Mouse (Mus musculus) MEL (cell line): ENCODE results near the gene Rnd2. TPM values are rescaled to one million over a fixed set of nuclear protein-coding genes. Genes with fewer than 3 reads are reported as not detected.
A peak's percentile ranks its signal among the peaks of the same experiment; 100 is the strongest.

Source experiments
- DNase-seq: peaks from one replicate; pipeline ENCODE4 v3.0.0; 2011; ENCODE audit warnings: low read depth, low spot score
- H3K27ac ChIP-seq: 2 replicates; pipeline ENCODE4 v1.5.1; 2012; ENCODE audit warnings: low read depth, mild to moderate bottlenecking, control low read depth, low read length, moderate library complexity; ENCODE audit not compliant: control insufficient read depth
- H3K27me3 ChIP-seq, 2 experiments: fragments of 150-350 bp in 1 of 2; sonication (generic) in 1 of 2; 2 replicates each; pipeline ENCODE4 v1.6.1; 2012; ENCODE audit warnings: low read length in 2 of 2, mild to moderate bottlenecking in 2 of 2, improper control_type of control experiment in 1 of 2, moderate library complexity in 1 of 2; ENCODE audit not compliant: insufficient read depth in 2 of 2, control insufficient read depth in 1 of 2
- H3K36me3 ChIP-seq, 2 experiments: 2 replicates each; pipeline ENCODE4 v1.6.1; 2012 to 2014; ENCODE audit warnings: low read length in 2 of 2, improper control_type of control experiment in 1 of 2, inconsistent platforms in 1 of 2, mild to moderate bottlenecking in 1 of 2; ENCODE audit not compliant: insufficient read depth in 2 of 2, control insufficient read depth in 1 of 2
- H3K4me1 ChIP-seq, 2 experiments: fragments of 150-350 bp in 1 of 2; sonication (generic) in 1 of 2; 2 replicates each; pipeline ENCODE4 v1.6.1; 2012; ENCODE audit warnings: low read length in 2 of 2, improper control_type of control experiment in 1 of 2, mild to moderate bottlenecking in 1 of 2; ENCODE audit not compliant: insufficient read depth in 2 of 2, control insufficient read depth in 1 of 2
- H3K4me3 ChIP-seq, 2 experiments: fragments of 150-350 bp in 1 of 2; sonication (generic) in 1 of 2; 2 replicates each; pipeline ENCODE4 v1.5.1; 2012; ENCODE audit warnings: low read depth in 2 of 2, low read length in 2 of 2, mild to moderate bottlenecking in 2 of 2, moderate library complexity in 2 of 2, control low read depth in 1 of 2, improper control_type of control experiment in 1 of 2; ENCODE audit not compliant: control insufficient read depth in 1 of 2, insufficient read depth in 1 of 2
- H3K79me2 ChIP-seq: 2 replicates; pipeline ENCODE4 v1.6.1; 2012; ENCODE audit warnings: mild to moderate bottlenecking, low read length, moderate library complexity; ENCODE audit not compliant: control insufficient read depth, poor library complexity, insufficient read depth
- H3K9ac ChIP-seq: 2 replicates; pipeline ENCODE4 v1.6.1; 2012; ENCODE audit warnings: low read depth, mild to moderate bottlenecking, control low read depth, low read length, moderate library complexity; ENCODE audit not compliant: control insufficient read depth, poor library complexity, severe bottlenecking
- H3K9me3 ChIP-seq: fragments of 150-350 bp; sonication (generic); replicated peaks from 2 replicates; pipeline ENCODE4 v1.6.1; 2012; ENCODE audit warnings: mild to moderate bottlenecking, low read length, improper control_type of control experiment, moderate library complexity; ENCODE audit not compliant: insufficient read depth
- BHLHE40 ChIP-seq: IDR thresholded peaks from 2 replicates; pipeline ENCODE4 v1.6.1; 2012; ENCODE audit warnings: low read depth, mild to moderate bottlenecking, inconsistent platforms, low read length, improper control_type of control experiment, borderline replicate concordance
- CHD1 ChIP-seq: IDR thresholded peaks from 2 replicates; pipeline ENCODE4 v1.6.1; 2012; ENCODE audit warnings: low read depth, mild to moderate bottlenecking, inconsistent platforms, low read length, improper control_type of control experiment
- CHD2 ChIP-seq: IDR thresholded peaks from 2 replicates; pipeline ENCODE4 v1.6.1; 2011; ENCODE audit warnings: low read length, improper control_type of control experiment
- CTCF ChIP-seq, 3 experiments: IDR thresholded peaks in 2 of 3; conservative IDR thresholded peaks in 1 of 3; 2 replicates each; pipeline ENCODE4 v1.5.1; 2011 to 2012; ENCODE audit warnings: low read length in 3 of 3, low read depth in 2 of 3, mild to moderate bottlenecking in 2 of 3, improper control_type of control experiment in 1 of 3, inconsistent platforms in 1 of 3, mixed read lengths in 1 of 3, moderate library complexity in 1 of 3; ENCODE audit not compliant: control insufficient read depth in 1 of 3, insufficient read depth in 1 of 3, poor library complexity in 1 of 3, severe bottlenecking in 1 of 3
- ELF1 ChIP-seq: IDR thresholded peaks from 2 replicates; pipeline ENCODE4 v1.6.1; 2014; ENCODE audit warnings: low read depth, mild to moderate bottlenecking, inconsistent platforms, low read length, improper control_type of control experiment, moderate library complexity
- EP300 ChIP-seq, 2 experiments: IDR thresholded peaks; 2 replicates each; pipeline ENCODE4 v1.6.1; 2011; ENCODE audit warnings: improper control_type of control experiment in 2 of 2, low read length in 2 of 2, low read depth in 1 of 2, mild to moderate bottlenecking in 1 of 2
- ETS1 ChIP-seq: IDR thresholded peaks from 2 replicates; pipeline ENCODE4 v1.6.1; 2012; ENCODE audit warnings: low read depth, mild to moderate bottlenecking, inconsistent platforms, low read length, improper control_type of control experiment, moderate library complexity
- GABPA ChIP-seq: IDR thresholded peaks from 2 replicates; pipeline ENCODE4 v1.6.1; 2012; ENCODE audit warnings: low read depth, mild to moderate bottlenecking, inconsistent platforms, low read length, improper control_type of control experiment, moderate library complexity
- GATA1 ChIP-seq: IDR thresholded peaks from 2 replicates; pipeline ENCODE4 v1.6.1; 2011; ENCODE audit warnings: low read depth, low read length, improper control_type of control experiment
- HCFC1 ChIP-seq: IDR thresholded peaks from 2 replicates; pipeline ENCODE4 v1.6.1; 2012; ENCODE audit warnings: low read depth, mild to moderate bottlenecking, inconsistent platforms, low read length, improper control_type of control experiment, moderate library complexity
- JUND ChIP-seq: IDR thresholded peaks from 2 replicates; pipeline ENCODE4 v1.6.1; 2011; ENCODE audit warnings: low read depth, mild to moderate bottlenecking, improper control_type of control experiment, low read length
- KAT2A ChIP-seq: conservative IDR thresholded peaks from 2 replicates; pipeline ENCODE4 v1.6.1; 2012; ENCODE audit warnings: low read depth, low read length, improper control_type of control experiment, inconsistent platforms
- MAFK ChIP-seq: IDR thresholded peaks from 2 replicates; pipeline ENCODE4 v1.6.1; 2011; ENCODE audit warnings: low read depth, mild to moderate bottlenecking, low read length, improper control_type of control experiment, borderline replicate concordance
- MAX ChIP-seq: IDR thresholded peaks from 2 replicates; pipeline ENCODE4 v1.6.1; 2011; ENCODE audit warnings: low read length, improper control_type of control experiment
- MEF2A ChIP-seq: IDR thresholded peaks from 2 replicates; pipeline ENCODE4 v1.6.1; 2014; ENCODE audit warnings: low read depth, mild to moderate bottlenecking, inconsistent platforms, low read length, improper control_type of control experiment; ENCODE audit not compliant: poor library complexity, insufficient replicate concordance, severe bottlenecking; ENCODE audit errors: extremely low read depth
- MXI1 ChIP-seq: IDR thresholded peaks from 2 replicates; pipeline ENCODE4 v1.6.1; 2011; ENCODE audit warnings: mild to moderate bottlenecking, low read depth, low read length, improper control_type of control experiment
- MYB ChIP-seq: IDR thresholded peaks from 2 replicates; pipeline ENCODE4 v1.6.1; 2011; ENCODE audit warnings: mild to moderate bottlenecking, low read depth, low read length, improper control_type of control experiment
- MYC ChIP-seq: IDR thresholded peaks from 2 replicates; pipeline ENCODE4 v1.6.1; 2011; ENCODE audit warnings: low read depth, mild to moderate bottlenecking, low read length, improper control_type of control experiment, moderate library complexity
- NELFE ChIP-seq: IDR thresholded peaks from 2 replicates; pipeline ENCODE4 v1.6.1; 2011; ENCODE audit warnings: low read depth, low read length, improper control_type of control experiment
- NRF1 ChIP-seq: IDR thresholded peaks from 2 replicates; pipeline ENCODE4 v1.6.1; 2014; ENCODE audit warnings: low read depth, mild to moderate bottlenecking, inconsistent platforms, low read length, improper control_type of control experiment, moderate library complexity; ENCODE audit not compliant: poor library complexity, insufficient read depth, severe bottlenecking
- POLR2A ChIP-seq, 2 experiments: IDR thresholded peaks; 2 replicates each; pipeline ENCODE4 v1.6.1; 2011 to 2012; ENCODE audit warnings: low read length in 2 of 2, mild to moderate bottlenecking in 2 of 2, control low read depth in 1 of 2, improper control_type of control experiment in 1 of 2, low read depth in 1 of 2, moderate library complexity in 1 of 2; ENCODE audit not compliant: control insufficient read depth in 1 of 2, insufficient read depth in 1 of 2, poor library complexity in 1 of 2
- POLR2AphosphoS2 ChIP-seq: IDR thresholded peaks from 2 replicates; pipeline ENCODE4 v1.6.1; 2011; ENCODE audit warnings: low read length, improper control_type of control experiment
- POLR2AphosphoS5 ChIP-seq: IDR thresholded peaks from 2 replicates; pipeline ENCODE4 v1.6.1; 2012; ENCODE audit warnings: low read depth, borderline replicate concordance, mild to moderate bottlenecking, inconsistent platforms, low read length, moderate library complexity, mixed read lengths
- RAD21 ChIP-seq: IDR thresholded peaks from 2 replicates; pipeline ENCODE4 v1.6.1; 2011; ENCODE audit warnings: mild to moderate bottlenecking, low read depth, low read length, improper control_type of control experiment
- RCOR1 ChIP-seq: IDR thresholded peaks from 2 replicates; pipeline ENCODE4 v1.6.1; 2012; ENCODE audit warnings: low read depth, mild to moderate bottlenecking, inconsistent platforms, low read length, improper control_type of control experiment
- SIN3A ChIP-seq: IDR thresholded peaks from 2 replicates; pipeline ENCODE4 v1.6.1; 2012; ENCODE audit warnings: low read length, improper control_type of control experiment, inconsistent platforms
- SMC3 ChIP-seq: IDR thresholded peaks from 2 replicates; pipeline ENCODE4 v1.6.1; 2011; ENCODE audit warnings: low read depth, low read length, improper control_type of control experiment
- TAL1 ChIP-seq: IDR thresholded peaks from 2 replicates; pipeline ENCODE4 v1.6.1; 2012; ENCODE audit warnings: mild to moderate bottlenecking, inconsistent platforms, low read length, moderate library complexity, mixed read lengths
- TBP ChIP-seq: IDR thresholded peaks from 2 replicates; pipeline ENCODE4 v1.8.0; 2011; ENCODE audit warnings: low read depth, low read length, improper control_type of control experiment
- TCF12 ChIP-seq: IDR thresholded peaks from 2 replicates; pipeline ENCODE4 v1.6.1; 2014; ENCODE audit warnings: low read depth, mild to moderate bottlenecking, inconsistent platforms, low read length, improper control_type of control experiment, moderate library complexity
- UBTF ChIP-seq: IDR thresholded peaks from 2 replicates; pipeline ENCODE4 v1.6.1; 2012; ENCODE audit warnings: low read depth, mild to moderate bottlenecking, inconsistent platforms, low read length, improper control_type of control experiment, moderate library complexity, borderline replicate concordance; ENCODE audit not compliant: insufficient read depth
- USF1 ChIP-seq: IDR thresholded peaks from 2 replicates; pipeline ENCODE4 v1.6.1; 2014; ENCODE audit warnings: low read depth, mild to moderate bottlenecking, inconsistent platforms, low read length, improper control_type of control experiment, moderate library complexity
- USF2 ChIP-seq, 2 experiments: IDR thresholded peaks; 2 replicates each; pipeline ENCODE4 v1.6.1; 2011 to 2012; ENCODE audit warnings: improper control_type of control experiment in 2 of 2, low read length in 2 of 2, borderline replicate concordance in 1 of 2, inconsistent platforms in 1 of 2, low read depth in 1 of 2, mild to moderate bottlenecking in 1 of 2; ENCODE audit not compliant: insufficient read depth in 1 of 2
- ZC3H11A ChIP-seq: IDR thresholded peaks from 2 replicates; pipeline ENCODE4 v1.6.1; 2012; ENCODE audit warnings: low read depth, mild to moderate bottlenecking, inconsistent platforms, low read length, improper control_type of control experiment
- ZKSCAN1 ChIP-seq: IDR thresholded peaks from 2 replicates; pipeline ENCODE4 v1.6.1; 2012; ENCODE audit warnings: low read depth, mild to moderate bottlenecking, inconsistent platforms, low read length, improper control_type of control experiment, moderate library complexity
- ZMIZ1 ChIP-seq: IDR thresholded peaks from 2 replicates; pipeline ENCODE4 v1.6.1; 2012; ENCODE audit warnings: low read depth, mild to moderate bottlenecking, inconsistent platforms, low read length, improper control_type of control experiment, moderate library complexity
- ZNF384 ChIP-seq: IDR thresholded peaks from 2 replicates; pipeline ENCODE4 v1.6.1; 2012; ENCODE audit warnings: low read depth, mild to moderate bottlenecking, inconsistent platforms, low read length, improper control_type of control experiment
- polyA plus RNA-seq, 2 experiments: library from polyadenylated mRNA; stranded (reverse) in 1 of 2; unstranded in 1 of 2; fragments of >175 nt in 1 of 2; fragments of >200 nt in 1 of 2; gene quantifications; 2 replicates each; pipeline versions ENCODE4 v1.2.1 to v1.2.4; 2012; ENCODE audit warnings: low replicate concordance in 2 of 2, low read depth in 1 of 2; ENCODE audit not compliant: insufficient read length in 2 of 2, insufficient read depth in 1 of 2, missing spikeins in 1 of 2
- total RNA-seq: library from RNA; depleted of rRNA; stranded (reverse); fragments of 300-350 nt; gene quantifications from 2 replicates; pipeline ENCODE4 v1.2.3, GENCODE M21; 2012

Rnd2 gene
- total and polyA plus RNA-seq, 3 experiments, result 4.2 to 18.6 TPM; not detected in 1

GRCm38 (mm10) chr11:101416433-101417100, 48.2 kb upstream of the Rnd2 start:
- peaks cover 12% of the 10 kb centered on the region for H3K79me2 ChIP-seq
- H3K27ac ChIP-seq, result peak overlapping the region; percentile 85
- peaks cover 8 to 12% of the 10 kb centered on the region in 2 experiments for H3K4me1 ChIP-seq
- peaks cover 2 to 19% of the 10 kb centered on the region in 2 experiments for H3K36me3 ChIP-seq
- H3K27me3 ChIP-seq, result no peaks in the 10 kb centered on the region
- no peaks in the 10 kb centered on the region for H3K9me3 ChIP-seq
- peak overlapping the region; percentile 95 for H3K9ac ChIP-seq
- DNase-seq, result peak; percentile 90
- peak overlapping the region; percentile 86 to 89 for H3K4me3 ChIP-seq
- no peak for TF ChIP-seq TAL1
- TF ChIP-seq TBP, result peak; percentile 83
- no peak for TF ChIP-seq USF2 (IDR thresholded peaks at IDR 0.05; ENCODE audit: borderline replicate concordance in 1 of 2, insufficient read depth in 1 of 2, low read depth in 1 of 2, low read length in 2 of 2)
- no peak for TF ChIP-seq ELF1
- no peak for TF ChIP-seq ZC3H11A
- TF ChIP-seq JUND, result no peak
- TF ChIP-seq TCF12, result no peak
- no peak for TF ChIP-seq CHD2
- TF ChIP-seq SIN3A, result no peak
- TF ChIP-seq NRF1, result no peak
- no peak for TF ChIP-seq POLR2AphosphoS5
- TF ChIP-seq SMC3, result no peak
- TF ChIP-seq CTCF (IDR thresholded peaks at IDR 0.05 in 2 of 3, conservative IDR thresholded peaks at IDR 0.05 in 1 of 3; ENCODE audit: control insufficient read depth in 1 of 3, insufficient read depth in 1 of 3, low read depth in 2 of 3, low read length in 3 of 3, poor library complexity in 1 of 3, severe bottlenecking in 1 of 3), result no peak
- no peak for TF ChIP-seq MYB
- peak; percentile 23; the same call in 1 of the 2 replicates for TF ChIP-seq HCFC1
- TF ChIP-seq MAX, result peak; percentile 27; the same call in 1 of the 2 replicates
- peak; percentile 56; the same call in 1 of the 2 replicates for TF ChIP-seq NELFE
- no peak for TF ChIP-seq ZKSCAN1
- TF ChIP-seq RCOR1, result 0 out of 2 replicates have a peak, but pooled peaks have one; percentile 37
- no peak for TF ChIP-seq ZMIZ1
- no peak for TF ChIP-seq BHLHE40
- no peak for TF ChIP-seq CHD1
- no peak for TF ChIP-seq ETS1
- no peak for TF ChIP-seq POLR2AphosphoS2
- TF ChIP-seq MYC, result no peak; the same call in 1 of the 2 replicates
- no peak for TF ChIP-seq RAD21
- TF ChIP-seq UBTF, result no peak
- TF ChIP-seq ZNF384, result peak; percentile 93
- TF ChIP-seq MEF2A, result no peak
- no peak for TF ChIP-seq EP300 (IDR thresholded peaks at IDR 0.05; ENCODE audit: low read depth in 1 of 2, low read length in 2 of 2)
- TF ChIP-seq KAT2A, result no peak
- TF ChIP-seq GATA1, result no peak
- TF ChIP-seq GABPA, result no peak
- no peak for TF ChIP-seq MXI1
- no peak for TF ChIP-seq MAFK
- peak in 1 of 2 experiments; percentile 67; a peak in 2 of 4 replicates for TF ChIP-seq POLR2A (IDR thresholded peaks at IDR 0.05; ENCODE audit: control insufficient read depth in 1 of 2, insufficient read depth in 1 of 2, low read depth in 1 of 2, low read length in 2 of 2, poor library complexity in 1 of 2)
- no peak for TF ChIP-seq USF1
